In genomic region chr6:119215040-119215613, GRCm38 (mm10) we compare ENCODE assay signal across 23 mouse cellular contexts. TPM values are rescaled to one million over a fixed set of nuclear protein-coding genes. Genes with fewer than 3 reads are reported as not detected.
A peak's percentile ranks its signal among the peaks of the same experiment; 100 is the strongest.
DNase-seq lines count a peak whose midpoint lies in the region; ATAC-seq and TF ChIP-seq lines count a peak whose summit lies in the region.
"Had no signal": no experiment of that assay in that cellular context is flagged by ENCODE, and none has a peak within 500 bp of the region (broad histone marks: within the 10 kb centered on the region; RNA-seq: fewer than 3 reads in every experiment).

No protein-coding gene starts in this region.

- H3K27me3 ChIP-seq in forebrain, embryonic 13.5 days: no peaks in the 10 kb centered on the region
- H3K27me3 ChIP-seq in forebrain, embryonic 10.5 days (ENCODE audit: poor library complexity, severe bottlenecking): no peaks in the 10 kb centered on the region
- H3K27me3 ChIP-seq in heart, embryonic 14.5 days (ENCODE audit: control insufficient read depth, insufficient read depth, low read length): no peaks in the 10 kb centered on the region
- H3K27me3 ChIP-seq in heart, postnatal 0 days (ENCODE audit: control insufficient read depth, insufficient read depth, low read length): no peaks in the 10 kb centered on the region
- no peaks in the 10 kb centered on the region for H3K27me3 ChIP-seq in intestine, postnatal 0 days (replicated peaks; ENCODE audit: control insufficient read depth, insufficient read depth, low read length)
- H3K27me3 ChIP-seq: limb, embryonic 12.5 days; liver, embryonic 13.5 days; lung, embryonic 15.5 days had no signal

- H3K9ac ChIP-seq in forebrain, embryonic 13.5 days: peak overlapping the region; percentile 26; the same call in 1 of the 2 replicates
- H3K9ac ChIP-seq in heart, embryonic 14.5 days (ENCODE audit: low read length): peak overlapping the region; percentile 62
- 0 out of 2 replicates have a peak overlapping the region, but pooled peaks have one; percentile 1 for H3K9ac ChIP-seq in heart, postnatal 0 days (replicated peaks; ENCODE audit: low read depth, low read length)
- no peak overlapping the region for H3K9ac ChIP-seq in intestine, postnatal 0 days (ENCODE audit: low read depth, low read length)
- H3K9ac ChIP-seq: limb, embryonic 12.5 days; liver, embryonic 13.5 days; lung, embryonic 15.5 days had no signal

- TF ChIP-seq CTCF in left cerebral cortex, adult 2 months (IDR thresholded peaks at IDR 0.05): no peak
- no peak for TF ChIP-seq CTCF in heart, postnatal 0 days (IDR thresholded peaks at IDR 0.05; ENCODE audit: low read depth)
- TF ChIP-seq CTCF in intestine, postnatal 0 days (IDR thresholded peaks at IDR 0.05; ENCODE audit: low read depth): no peak

- TF ChIP-seq EP300 in heart, postnatal 0 days (IDR thresholded peaks at IDR 0.05; ENCODE audit: low read depth): no peak

- no peak overlapping the region for H3K4me3 ChIP-seq in forebrain, embryonic 13.5 days
- no peak overlapping the region for H3K4me3 ChIP-seq in forebrain, embryonic 10.5 days
- peak overlapping the region; percentile 0 to 7; a peak in 1 of 4 replicates for H3K4me3 ChIP-seq in heart, embryonic 14.5 days (ENCODE audit: control insufficient read depth in 1 of 2, insufficient read depth in 1 of 2, low read depth in 1 of 2, low read length in 2 of 2)
- H3K4me3 ChIP-seq in left cerebral cortex, adult 2 months: no peak overlapping the region
- H3K4me3 ChIP-seq in heart, postnatal 0 days (ENCODE audit: low read depth, low read length): no peak overlapping the region
- H3K4me3 ChIP-seq in intestine, postnatal 0 days (ENCODE audit: low read depth, low read length): no peak overlapping the region
- H3K4me3 ChIP-seq: erythroblast, embryonic 14.5 days; gastrocnemius, adult 2 months; limb, embryonic 12.5 days; liver, embryonic 13.5 days; lung, embryonic 15.5 days had no signal

- no peak for ATAC-seq in forebrain, embryonic 13.5 days
- ATAC-seq in heart, embryonic 14.5 days (ENCODE audit: insufficient number of reproducible peaks, insufficient read depth, low FRiP score, low read depth): peak; percentile 47; the same call in 1 of the 2 replicates
- ATAC-seq in heart, postnatal 0 days (ENCODE audit: insufficient read depth, low read depth): peak; percentile 42
- ATAC-seq in intestine, postnatal 0 days: no peak

- WGBS in forebrain, embryonic 13.5 days: 92% methylated on average over 10 of the region's 10 CpGs
- 92% methylated on average over 10 of the region's 10 CpGs for whole genome bisulfite sequencing in forebrain, embryonic 10.5 days
- WGBS in heart, embryonic 14.5 days: 57% methylated on average over 10 of the region's 10 CpGs
- WGBS in heart, postnatal 0 days: 49% methylated on average over 10 of the region's 10 CpGs
- 87% methylated on average over 10 of the region's 10 CpGs for WGBS in intestine, postnatal 0 days

- H3K36me3 ChIP-seq in forebrain, embryonic 13.5 days (ENCODE audit: poor library complexity, severe bottlenecking): peaks cover 55% of the 10 kb centered on the region
- H3K36me3 ChIP-seq in forebrain, embryonic 10.5 days (replicated peaks): peaks cover 52% of the 10 kb centered on the region
- H3K36me3 ChIP-seq in heart, embryonic 14.5 days (ENCODE audit: control insufficient read depth, insufficient read depth, low read length): no peaks in the 10 kb centered on the region
- H3K36me3 ChIP-seq in heart, postnatal 0 days (replicated peaks; ENCODE audit: control insufficient read depth, insufficient read depth, low read length): peaks cover 15% of the 10 kb centered on the region
- peaks cover 32% of the 10 kb centered on the region for H3K36me3 ChIP-seq in intestine, postnatal 0 days (ENCODE audit: control insufficient read depth, insufficient read depth)

- H3K4me2 ChIP-seq in forebrain, embryonic 13.5 days: no peak overlapping the region
- H3K4me2 ChIP-seq in heart, embryonic 14.5 days (ENCODE audit: low read length): peak overlapping the region; percentile 52
- H3K4me2 ChIP-seq in heart, postnatal 0 days (ENCODE audit: low read depth, low read length): peak overlapping the region; percentile 39
- H3K4me2 ChIP-seq in intestine, postnatal 0 days (replicated peaks; ENCODE audit: low read depth): no peak overlapping the region
- H3K4me2 ChIP-seq: limb, embryonic 12.5 days; liver, embryonic 13.5 days; lung, embryonic 15.5 days; midbrain, embryonic 11.5 days had no signal

- no peak for DNase-seq in forebrain, embryonic 10.5 days (ENCODE audit: extremely low spot score, low spot score)
- no peak for DNase-seq in heart, postnatal 4 days
- no peak for DNase-seq in left cerebral cortex, adult 2 months (ENCODE audit: extremely low spot score in 1 of 2, low spot score in 2 of 2)
- no peak for DNase-seq in left cerebral cortex, postnatal 36 days (ENCODE audit: low spot score in 2 of 2)
- DNase-seq in heart, postnatal 0 days (ENCODE audit: low spot score): peak; percentile 5
- DNase-seq: adrenal gland, adult 8-10 months; cerebellum, adult 11 months; cerebellum, postnatal 14 days; gastrocnemius, adult 2 months; kidney, adult 9 months; liver, embryonic 13.5 days; right cerebral cortex, adult 18-20 months; spleen, adult 18-20 months; thymus, postnatal 14 days had no signal

- H3K9me3 ChIP-seq in forebrain, embryonic 13.5 days (replicated peaks): no peaks in the 10 kb centered on the region
- H3K9me3 ChIP-seq in forebrain, embryonic 10.5 days: no peaks in the 10 kb centered on the region
- H3K9me3 ChIP-seq in heart, embryonic 14.5 days (ENCODE audit: control insufficient read depth, low read length): no peaks in the 10 kb centered on the region
- no peaks in the 10 kb centered on the region for H3K9me3 ChIP-seq in heart, postnatal 0 days (replicated peaks; ENCODE audit: control insufficient read depth, low read length)
- no peaks in the 10 kb centered on the region for H3K9me3 ChIP-seq in intestine, postnatal 0 days (ENCODE audit: control insufficient read depth)
- H3K9me3 ChIP-seq: limb, embryonic 12.5 days; liver, embryonic 13.5 days; lung, embryonic 15.5 days had no signal

- no peak overlapping the region for H3K27ac ChIP-seq in forebrain, embryonic 13.5 days
- H3K27ac ChIP-seq in forebrain, embryonic 10.5 days: no peak overlapping the region
- peak overlapping the region; percentile 79 to 88 for H3K27ac ChIP-seq in heart, embryonic 14.5 days (replicated peaks in 1 of 2; ENCODE audit: control insufficient read depth in 1 of 2, insufficient read depth in 1 of 2, low read depth in 2 of 2, low read length in 2 of 2)
- peak overlapping the region; percentile 32; the same call in 1 of the 2 replicates for H3K27ac ChIP-seq in left cerebral cortex, adult 2 months
- H3K27ac ChIP-seq in heart, postnatal 0 days (ENCODE audit: low read depth): peak overlapping the region; percentile 44
- no peak overlapping the region for H3K27ac ChIP-seq in intestine, postnatal 0 days (ENCODE audit: low read depth, low read length)
- H3K27ac ChIP-seq: gastrocnemius, adult 2 months; limb, embryonic 12.5 days; liver, embryonic 13.5 days; lung, embryonic 15.5 days; macrophage had no signal

- intact Hi-C loops in left cerebral cortex, adult 2 months (cut with DNase I): no loop called here
- intact Hi-C loops in left cerebral cortex, postnatal 36 days (cut with DNase I): loop anchor here (5.0 kb wide), 2 partner anchors 108 to 588 kb away; no protein-coding TSS in a partner anchor

- H3K4me1 ChIP-seq in forebrain, embryonic 13.5 days: peaks cover 3% of the 10 kb centered on the region; the same call in 1 of the 2 replicates
- no peaks in the 10 kb centered on the region for H3K4me1 ChIP-seq in forebrain, embryonic 10.5 days
- peaks cover 35 to 58% of the 10 kb centered on the region in 2 experiments for H3K4me1 ChIP-seq in heart, embryonic 14.5 days (ENCODE audit: control insufficient read depth in 2 of 2, insufficient read depth in 2 of 2, low read length in 2 of 2)
- H3K4me1 ChIP-seq in heart, postnatal 0 days (ENCODE audit: control insufficient read depth, insufficient read depth): peaks cover 24% of the 10 kb centered on the region
- no peaks in the 10 kb centered on the region for H3K4me1 ChIP-seq in intestine, postnatal 0 days (replicated peaks; ENCODE audit: control insufficient read depth, insufficient read depth, low read length)
- H3K4me1 ChIP-seq: limb, embryonic 12.5 days; liver, embryonic 13.5 days; lung, embryonic 15.5 days had no signal

RNA-seq across cellular contexts. Expression of gene Cacna1c, which starts 18.9 kb away (rescaled TPM):
- 3.6 and 4.2 TPM in 2 replicates for polyA plus RNA-seq in forebrain, embryonic 13.5 days (2015; fragmentation: Nextera tagmentation; extraction: Ambion mirVana)
- 1.8 and 2.0 TPM in 2 replicates for polyA plus RNA-seq in forebrain, embryonic 10.5 days (2016; fragmentation: Nextera tagmentation; extraction: Ambion mirVana)
- 60.9 and 68.3 TPM in 2 replicates for polyA plus RNA-seq in heart, embryonic 14.5 days (2014; fragmentation: Nextera tagmentation; extraction: Ambion mirVana)
- 100 to 1,000 TPM; 233 to 249 TPM for total RNA-seq in heart, postnatal 4 days (2021)
- total RNA-seq in left cerebral cortex, adult 2 months (2021): 10 to 100 TPM; 69.1 to 73.9 TPM
- 10 to 100 TPM; 52.3 to 81.7 TPM for total RNA-seq in left cerebral cortex, postnatal 36 days (2021)
- total RNA-seq in heart, postnatal 0 days (2014; rRNA removed; ENCODE audit: low replicate concordance): 120 and 159 TPM in 2 replicates
- polyA plus RNA-seq in heart, postnatal 0 days (2015; fragmentation: Nextera tagmentation; extraction: Ambion mirVana): 46.5 and 51.3 TPM in 2 replicates
- 1.2 and 1.5 TPM in 2 replicates for polyA plus RNA-seq in intestine, postnatal 0 days (2015; fragmentation: Nextera tagmentation; extraction: Ambion mirVana)
- total RNA-seq: hematopoietic stem cell, adult 5-6 weeks had no signal
- polyA plus RNA-seq: macrophage had no signal

RNA-seq across cellular contexts. Expression of gene Cacna2d4, which starts 21.2 kb away (rescaled TPM):
- polyA plus RNA-seq in forebrain, embryonic 13.5 days (2015; fragmentation: Nextera tagmentation; extraction: Ambion mirVana): 0.12 and 0.33 TPM in 2 replicates
- polyA plus RNA-seq in forebrain, embryonic 10.5 days (2016; fragmentation: Nextera tagmentation; extraction: Ambion mirVana): not detected in 2 replicates
- not detected in 2 replicates for polyA plus RNA-seq in heart, embryonic 14.5 days (2014; fragmentation: Nextera tagmentation; extraction: Ambion mirVana)
- not detected for total RNA-seq in heart, postnatal 4 days (2021)
- 1 to 10 TPM; 1.7 to 1.9 TPM for total RNA-seq in left cerebral cortex, adult 2 months (2021)
- total RNA-seq in left cerebral cortex, postnatal 36 days (2021): 1 to 10 TPM; 2.2 to 2.5 TPM
- not detected in 2 replicates for total RNA-seq in heart, postnatal 0 days (2014; rRNA removed; ENCODE audit: low replicate concordance)
- polyA plus RNA-seq in heart, postnatal 0 days (2015; fragmentation: Nextera tagmentation; extraction: Ambion mirVana): not detected in 2 replicates
- polyA plus RNA-seq in intestine, postnatal 0 days (2015; fragmentation: Nextera tagmentation; extraction: Ambion mirVana): 0.03 TPM in 2 replicates
- polyA plus RNA-seq: erythroblast, embryonic 14.5 days; limb, embryonic 12.5 days; liver, embryonic 13.5 days; macrophage had no signal

RNA-seq across cellular contexts. Expression of gene Dcp1b, which starts 40.1 kb away (rescaled TPM):
- 12.7 and 13.1 TPM in 2 replicates for polyA plus RNA-seq in forebrain, embryonic 13.5 days (2015; fragmentation: Nextera tagmentation; extraction: Ambion mirVana)
- polyA plus RNA-seq in forebrain, embryonic 10.5 days (2016; fragmentation: Nextera tagmentation; extraction: Ambion mirVana): 11.1 and 11.2 TPM in 2 replicates
- 8.6 and 8.9 TPM in 2 replicates for polyA plus RNA-seq in heart, embryonic 14.5 days (2014; fragmentation: Nextera tagmentation; extraction: Ambion mirVana)
- total RNA-seq in heart, postnatal 4 days (2021): 1 to 10 TPM; 4.4 to 4.5 TPM
- total RNA-seq in left cerebral cortex, adult 2 months (2021): 10 to 100 TPM; 17.8 to 19.8 TPM
- 10 to 100 TPM; 17.1 to 23.3 TPM for total RNA-seq in left cerebral cortex, postnatal 36 days (2021)
- total RNA-seq in heart, postnatal 0 days (2014; rRNA removed; ENCODE audit: low replicate concordance): 8.8 and 12.4 TPM in 2 replicates
- polyA plus RNA-seq in heart, postnatal 0 days (2015; fragmentation: Nextera tagmentation; extraction: Ambion mirVana): 9.9 and 11.4 TPM in 2 replicates
- 4.9 and 5.1 TPM in 2 replicates for polyA plus RNA-seq in intestine, postnatal 0 days (2015; fragmentation: Nextera tagmentation; extraction: Ambion mirVana)

Comparison
In these comparisons a context has a peak if more than half of its experiments do, and no peak if none do; other contexts are left out.
1. H3K4me3 ChIP-seq: peak in heart, embryonic 14.5 days (2 of 2); none in forebrain, embryonic 13.5 days (single experiment), forebrain, embryonic 10.5 days (single experiment), left cerebral cortex, adult 2 months (single experiment), heart, postnatal 0 days (single experiment) and intestine, postnatal 0 days (single experiment).
2. ATAC-seq: peak in heart, embryonic 14.5 days (single experiment) and heart, postnatal 0 days (single experiment); none in forebrain, embryonic 13.5 days (single experiment) and intestine, postnatal 0 days (single experiment).
3. H3K27ac ChIP-seq: peak in heart, embryonic 14.5 days (2 of 2), left cerebral cortex, adult 2 months (single experiment) and heart, postnatal 0 days (single experiment); none in forebrain, embryonic 13.5 days (single experiment), forebrain, embryonic 10.5 days (single experiment) and intestine, postnatal 0 days (single experiment).
4. H3K4me2 ChIP-seq: peak in heart, embryonic 14.5 days (single experiment) and heart, postnatal 0 days (single experiment); none in forebrain, embryonic 13.5 days (single experiment) and intestine, postnatal 0 days (single experiment).